Mouse (Mus musculus) lung, embryonic 15.5 days (tissue): ENCODE measurements around the gene Myadml2. TPM values are rescaled to one million over a fixed set of nuclear protein-coding genes. Genes with fewer than 3 reads are reported as not detected.
A peak's percentile ranks its signal among the peaks of the same experiment; 100 is the strongest.
"Not testable (repeated sequence)": the region's sequence is repeated elsewhere in the genome, so short reads cannot be mapped to it uniquely, and the experiment has no call there.

Source experiments
- ATAC-seq: fragments of 200-750 bp; cut with Nextera tagmentation; 2 replicates; pipeline ENCODE4 v1.8.0; 2017; ENCODE audit warnings: moderate number of reproducible peaks, borderline replicate concordance; ENCODE audit not compliant: low FRiP score, low TSS enrichment; ENCODE audit errors: extremely low read depth
- H3K27ac ChIP-seq: fragments of 300-500 bp; sonication (generic); 2 replicates; pipeline ENCODE4 v1.5.1; 2015; ENCODE audit warnings: moderate library complexity, mild to moderate bottlenecking, inconsistent platforms
- H3K27me3 ChIP-seq: fragments of 300-500 bp; sonication (generic); 2 replicates; pipeline ENCODE4 v1.6.1; 2015; ENCODE audit warnings: inconsistent platforms
- H3K36me3 ChIP-seq: fragments of 300-500 bp; sonication (generic); 2 replicates; pipeline ENCODE4 v1.6.1; 2015; ENCODE audit warnings: inconsistent platforms
- H3K4me1 ChIP-seq: fragments of 300-500 bp; sonication (generic); 2 replicates; pipeline ENCODE4 v1.6.1; 2015; ENCODE audit warnings: inconsistent platforms
- H3K4me2 ChIP-seq: fragments of 300-500 bp; sonication (generic); 2 replicates; pipeline ENCODE4 v1.6.1; 2015; ENCODE audit warnings: inconsistent platforms, mild to moderate bottlenecking, moderate library complexity
- H3K4me3 ChIP-seq: fragments of 300-500 bp; sonication (generic); 2 replicates; pipeline ENCODE4 v1.5.1; 2015; ENCODE audit warnings: mild to moderate bottlenecking, inconsistent platforms
- H3K9ac ChIP-seq: fragments of 300-500 bp; sonication (generic); 2 replicates; pipeline ENCODE4 v1.6.1; 2015; ENCODE audit warnings: inconsistent platforms
- H3K9me3 ChIP-seq: fragments of 300-500 bp; sonication (generic); 2 replicates; pipeline ENCODE4 v1.6.1; 2016; ENCODE audit warnings: inconsistent platforms
- WGBS: fragments of 180-500 bp; shearing (Covaris S2); methylation state at CpG from one replicate; pipeline ENCODE4 v1.1.7; 2015; 5-methylcytosine and 5-hydroxymethylcytosine counted together
- polyA plus RNA-seq: library from polyadenylated mRNA; unstranded; fragments of >200 nt; fragmentation: Nextera tagmentation; extraction: Ambion mirVana; gene quantifications from 2 replicates; pipeline ENCODE4 v1.2.1, GENCODE M21; 2015

Myadml2 gene
- polyA plus RNA-seq, 1 experiment from 2014 or later: 1.3 TPM

DNA sequence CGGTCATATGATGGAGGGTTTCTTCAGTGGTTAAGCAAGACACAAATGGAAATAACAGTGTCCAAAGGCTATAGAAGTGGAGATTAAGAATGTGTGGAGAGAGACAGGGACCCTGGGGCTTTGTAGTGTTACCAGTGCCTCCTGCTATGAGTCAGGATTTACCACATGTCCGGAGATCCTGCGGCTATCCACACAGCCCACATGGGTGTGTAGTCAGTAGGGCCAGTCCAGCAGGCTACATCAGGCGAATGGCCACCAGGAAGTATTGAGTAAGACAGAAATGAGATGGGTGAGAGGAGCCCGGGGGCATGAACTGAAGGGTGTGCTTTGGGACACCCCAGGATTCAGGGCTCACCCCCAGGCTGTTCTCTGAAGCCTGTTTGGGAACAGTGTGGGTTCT is 34.7 kb upstream of the Myadml2 start:
- no peak for ATAC-seq
- H3K9ac ChIP-seq: no peak overlapping the region
- H3K36me3 ChIP-seq: peaks cover 44% of the 10 kb centered on the region
- H3K27me3 ChIP-seq: no peaks in the 10 kb centered on the region
- no peak overlapping the region for H3K4me3 ChIP-seq
- H3K9me3 ChIP-seq: no peaks in the 10 kb centered on the region
- WGBS: 99% methylated on average over 5 of the region's 5 CpGs
- H3K4me2 ChIP-seq: no peak overlapping the region
- H3K27ac ChIP-seq: no peak overlapping the region
- peaks cover 27% of the 10 kb centered on the region for H3K4me1 ChIP-seq

DNA sequence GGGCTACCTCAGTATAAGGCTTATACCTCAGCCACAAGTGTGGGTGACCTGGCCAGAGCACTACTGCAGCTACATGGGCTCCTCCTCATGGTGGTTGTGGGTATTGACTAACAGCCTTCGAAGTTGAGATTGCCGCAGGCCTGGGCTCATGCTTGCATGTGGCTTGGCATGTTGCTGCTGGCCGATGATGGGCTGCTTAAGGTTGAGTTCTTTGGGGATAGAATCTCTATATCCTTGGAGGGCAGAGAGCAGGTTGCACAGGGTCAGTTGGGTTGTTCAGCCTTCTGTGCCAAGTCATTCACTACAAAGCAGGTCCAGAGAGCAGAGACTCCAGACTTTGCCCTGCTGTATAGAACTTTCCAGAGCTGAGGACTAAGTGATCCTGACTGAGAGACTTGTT is 32.0 kb upstream of the Myadml2 start:
- no peaks in the 10 kb centered on the region for H3K27me3 ChIP-seq
- ATAC-seq: no peak
- peaks cover 47% of the 10 kb centered on the region for H3K36me3 ChIP-seq
- H3K4me3 ChIP-seq: no peak overlapping the region
- no peak overlapping the region for H3K27ac ChIP-seq
- peaks cover 4% of the 10 kb centered on the region for H3K4me1 ChIP-seq
- H3K9me3 ChIP-seq: no peaks in the 10 kb centered on the region
- H3K4me2 ChIP-seq: no peak overlapping the region
- whole genome bisulfite sequencing: 73% methylated on average over 3 of the region's 3 CpGs
- H3K9ac ChIP-seq: no peak overlapping the region

DNA sequence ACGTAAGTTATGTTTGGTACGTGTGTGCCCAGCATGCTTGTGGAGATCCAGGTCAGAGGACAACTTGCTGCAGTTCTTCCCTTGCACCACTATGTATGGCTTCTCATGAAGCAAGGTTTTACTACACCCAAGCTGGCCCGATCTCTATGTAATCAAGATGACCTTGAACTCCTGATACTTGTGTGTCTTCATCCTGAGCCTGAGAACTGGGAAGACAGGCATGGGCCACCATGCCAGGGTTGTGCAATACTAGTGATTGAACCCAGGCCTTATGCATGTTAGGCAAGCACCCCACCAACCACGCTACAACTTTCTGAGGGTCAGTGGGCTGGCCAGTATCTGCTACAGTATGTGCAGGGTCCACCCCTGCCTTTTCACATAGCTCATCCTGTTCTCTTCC is 29.0 kb upstream of the Myadml2 start:
- no peaks in the 10 kb centered on the region for H3K27me3 ChIP-seq
- ATAC-seq: no peak
- H3K4me1 ChIP-seq: peaks cover 7% of the 10 kb centered on the region
- H3K36me3 ChIP-seq: peaks cover 42% of the 10 kb centered on the region
- H3K9ac ChIP-seq: no peak overlapping the region
- WGBS: 91% methylated on average over 4 of the region's 4 CpGs
- H3K4me3 ChIP-seq: no peak overlapping the region
- no peak overlapping the region for H3K27ac ChIP-seq
- H3K4me2 ChIP-seq: no peak overlapping the region
- no peaks in the 10 kb centered on the region for H3K9me3 ChIP-seq

DNA sequence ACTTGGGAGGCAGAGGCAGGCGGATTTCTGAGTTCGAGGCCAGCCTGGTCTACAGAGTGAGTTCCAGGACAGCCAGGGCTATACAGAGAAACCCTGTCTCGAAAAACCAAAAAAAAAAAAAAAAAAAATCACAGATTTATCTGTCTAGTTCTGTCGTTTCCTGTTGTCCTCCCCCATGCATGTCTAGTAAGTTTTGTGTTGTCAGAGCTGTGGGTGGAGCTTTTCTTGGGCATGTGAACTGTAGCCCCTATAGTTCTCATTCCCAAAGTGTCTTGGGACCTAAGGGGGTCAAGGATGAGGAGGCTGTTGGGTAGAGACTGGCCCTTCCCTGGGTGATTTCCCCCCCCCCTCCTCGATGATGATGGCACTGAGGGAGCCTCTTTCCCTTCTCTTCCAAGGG is 27.9 kb upstream of the Myadml2 start:
- H3K9ac ChIP-seq: not testable (repeated sequence)

DNA sequence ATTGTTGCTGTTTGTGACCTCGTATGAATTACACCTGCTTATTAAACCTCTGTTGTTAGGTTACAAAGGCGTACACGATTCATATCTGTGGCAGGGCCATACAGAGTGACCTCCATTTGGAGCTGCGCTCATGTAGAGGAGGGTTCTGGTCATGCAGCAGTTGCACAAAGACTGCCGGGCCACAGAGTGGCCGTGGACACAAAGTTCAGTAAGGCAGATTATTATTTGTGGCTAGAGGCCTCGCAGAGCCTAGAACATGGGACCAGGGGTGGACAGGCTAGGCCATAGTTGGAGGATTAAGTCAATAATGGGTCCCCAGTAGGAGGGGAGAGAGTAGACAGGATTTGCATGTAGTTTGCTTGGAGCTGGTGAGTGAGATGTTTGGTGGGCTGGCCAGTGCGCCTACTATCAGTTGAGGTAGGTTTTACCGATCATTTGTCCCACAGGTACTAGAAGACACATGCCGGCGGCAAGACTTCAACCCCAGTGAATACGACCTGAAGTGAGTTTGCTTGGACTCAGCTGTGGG is 25.7 kb upstream of the Myadml2 start:
- H3K4me1 ChIP-seq: peaks cover 7% of the 10 kb centered on the region
- no peaks in the 10 kb centered on the region for H3K27me3 ChIP-seq
- peak; percentile 12; the same call in 1 of the 2 replicates for ATAC-seq
- H3K4me3 ChIP-seq: peak overlapping the region; percentile 62
- WGBS: 33% methylated on average over 12 of the region's 12 CpGs
- H3K4me2 ChIP-seq: peak overlapping the region; percentile 83
- H3K9me3 ChIP-seq: no peaks in the 10 kb centered on the region
- H3K27ac ChIP-seq: peak overlapping the region; percentile 86
- peak overlapping the region; percentile 64 for H3K9ac ChIP-seq
- peaks cover 17% of the 10 kb centered on the region for H3K36me3 ChIP-seq

More for the DNA sequence above, 27.9 kb upstream of the Myadml2 start:
- peaks cover 35% of the 10 kb centered on the region for H3K36me3 ChIP-seq
- not testable (repeated sequence) for H3K9me3 ChIP-seq, H3K4me3 ChIP-seq, H3K4me2 ChIP-seq, H3K27ac ChIP-seq, H3K4me1 ChIP-seq, H3K27me3 ChIP-seq, ATAC-seq
- WGBS: 86% methylated on average over 4 of the region's 5 CpGs

DNA sequence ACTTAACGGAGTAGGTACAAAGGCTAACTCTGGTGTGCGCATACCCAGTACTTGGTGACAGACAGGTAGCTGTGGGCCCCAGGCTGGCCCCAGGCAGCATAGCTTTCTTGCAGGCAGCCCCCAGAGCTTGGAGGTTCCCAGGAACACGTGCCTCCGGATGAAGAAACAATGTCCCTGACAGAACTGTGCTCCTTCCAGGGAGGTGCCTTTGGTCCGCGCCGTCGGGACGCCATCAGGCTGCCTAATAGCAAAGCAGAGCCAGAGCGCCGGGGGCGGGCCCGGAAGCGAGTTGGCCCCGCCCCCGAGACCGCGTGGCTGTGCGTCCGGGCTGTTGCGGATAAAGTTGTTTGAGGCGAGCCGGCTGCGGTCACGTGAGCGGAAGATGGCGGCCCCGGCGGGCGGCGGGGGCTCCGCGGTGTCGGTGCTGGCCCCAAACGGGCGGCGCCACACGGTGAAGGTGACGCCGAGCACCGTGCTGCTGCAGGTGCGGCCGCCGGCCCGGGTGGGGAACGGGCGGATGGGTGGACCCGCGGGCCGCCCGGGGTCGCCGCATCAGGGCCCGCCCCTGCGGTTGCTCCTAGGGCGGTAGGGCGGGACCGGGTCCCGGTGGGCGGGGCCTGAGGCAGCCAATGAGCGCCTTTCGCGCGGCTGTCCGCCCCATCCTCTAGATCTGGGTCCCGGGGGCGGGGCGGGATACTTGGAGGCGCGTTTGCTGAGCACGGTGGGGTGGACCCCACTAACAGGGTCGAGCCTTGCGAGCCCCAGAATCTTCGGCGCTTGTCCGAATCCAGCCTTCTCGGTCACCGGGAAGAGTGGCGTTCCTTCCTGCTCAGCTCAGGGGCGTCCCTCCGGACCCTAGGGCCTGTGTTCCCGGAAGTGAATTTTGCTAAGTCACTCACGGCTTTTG is 25.0 kb upstream of the Myadml2 start, which contains the start of gene Aspscr1:
Gene Aspscr1, plus strand, starts transcription at position 287 of the 907 bp plus-strand sequence.
- no peaks in the 10 kb centered on the region for H3K9me3 ChIP-seq
- H3K9ac ChIP-seq: peak within 1 kb of the TSS; percentile 64
- H3K36me3 ChIP-seq: peaks cover 10% of the 10 kb centered on the region
- under 1% methylated on average over 83 of the region's 83 CpGs for WGBS
- H3K4me3 ChIP-seq: peak within 1 kb of the TSS; percentile 62
- no peaks in the 10 kb centered on the region for H3K27me3 ChIP-seq
- peak within 1 kb of the TSS; percentile 83 for H3K4me2 ChIP-seq
- peak; percentile 97 for ATAC-seq
- H3K4me1 ChIP-seq: peaks cover 7% of the 10 kb centered on the region
- peak within 1 kb of the TSS; percentile 86 for H3K27ac ChIP-seq

DNA sequence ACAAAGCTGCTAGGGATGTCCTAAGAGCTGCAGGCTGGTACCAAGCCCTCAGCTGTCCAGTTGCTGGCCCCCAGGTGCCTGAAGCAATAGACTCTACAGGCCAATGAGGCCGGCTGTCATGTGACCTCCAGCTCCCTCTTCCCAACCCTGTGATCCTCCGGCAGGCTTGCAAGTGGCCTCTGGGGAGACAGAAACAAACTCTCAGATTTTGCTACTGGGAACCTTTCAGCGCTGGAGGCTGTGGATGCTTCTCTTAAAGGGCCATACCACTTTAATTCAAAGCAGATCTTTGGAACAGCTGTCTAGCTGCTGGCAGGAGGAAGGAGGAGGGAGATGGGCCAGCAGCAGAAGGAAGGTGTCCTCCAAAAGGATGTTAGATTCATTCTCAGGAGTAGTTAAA is 18.7 kb upstream of the Myadml2 start:
- H3K27me3 ChIP-seq: peaks cover 35% of the 10 kb centered on the region
- H3K27ac ChIP-seq: no peak overlapping the region
- H3K4me3 ChIP-seq: no peak overlapping the region
- no peaks in the 10 kb centered on the region for H3K36me3 ChIP-seq
- H3K4me2 ChIP-seq: no peak overlapping the region
- peaks cover 10% of the 10 kb centered on the region; the same call in 1 of the 2 replicates for H3K4me1 ChIP-seq
- ATAC-seq: no peak
- 3% methylated on average over 3 of the region's 3 CpGs for WGBS
- no peak overlapping the region for H3K9ac ChIP-seq
- H3K9me3 ChIP-seq: no peaks in the 10 kb centered on the region

DNA sequence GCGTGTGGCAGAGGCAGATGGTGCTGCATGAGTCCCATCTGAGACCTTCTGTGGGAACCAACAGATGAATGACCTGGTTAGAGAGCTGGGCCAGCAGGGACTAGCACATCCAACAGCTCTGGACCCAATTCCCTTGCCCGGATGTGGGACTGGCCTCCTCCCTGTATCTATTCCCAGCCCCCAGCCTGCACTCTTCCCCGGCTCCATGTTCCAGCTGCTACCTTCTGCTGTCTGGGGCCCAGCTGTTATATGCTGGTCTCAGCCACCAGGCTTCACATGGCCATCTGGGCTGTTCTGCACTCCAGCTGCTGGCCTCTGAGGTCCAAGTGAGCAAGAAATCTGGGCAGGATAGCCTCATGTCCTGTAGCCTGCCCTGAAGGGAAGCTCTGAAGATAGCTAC is 17.4 kb upstream of the Myadml2 start:
- peak; percentile 68; the same call in 1 of the 2 replicates for ATAC-seq
- Histone ChIP-seq H3K4me1 (peaks cover 18% of the 10 kb centered on the region), H3K4me2 (no peak overlapping the region), H3K36me3 (no peaks in the 10 kb centered on the region), H3K4me3 (no peak overlapping the region), H3K27ac (no peak overlapping the region), H3K9ac (no peak overlapping the region), H3K27me3 (peaks cover 47% of the 10 kb centered on the region), H3K9me3 (no peaks in the 10 kb centered on the region)
- WGBS: 50% methylated on average over 3 of the region's 3 CpGs

DNA sequence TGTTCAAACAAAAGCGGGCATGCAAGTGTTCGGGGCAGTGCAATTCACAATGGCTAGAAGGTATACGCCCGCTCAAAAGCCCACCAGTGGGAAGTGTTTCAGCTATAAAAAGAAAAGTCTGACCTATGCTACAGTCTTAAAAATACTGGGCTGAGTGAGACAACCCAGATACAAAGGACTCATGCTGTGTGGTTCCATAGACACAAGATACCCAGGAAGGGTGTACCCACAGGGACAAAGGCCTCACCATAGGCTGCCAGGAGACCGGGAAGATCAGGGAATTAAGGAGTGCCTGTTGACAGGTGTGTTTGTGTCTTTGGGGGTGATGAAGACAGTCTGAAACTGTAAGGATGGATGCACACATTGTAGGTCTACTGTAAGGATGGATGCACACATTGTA is 15.8 kb upstream of the Myadml2 start:
- no peaks in the 10 kb centered on the region for H3K36me3 ChIP-seq
- H3K4me2 ChIP-seq: no peak overlapping the region
- no peak overlapping the region for H3K27ac ChIP-seq
- H3K9ac ChIP-seq: no peak overlapping the region
- peaks cover 64% of the 10 kb centered on the region for H3K27me3 ChIP-seq
- no peak for ATAC-seq
- 79% methylated on average over 5 of the region's 5 CpGs for WGBS
- H3K4me3 ChIP-seq: no peak overlapping the region
- H3K4me1 ChIP-seq: peaks cover 27% of the 10 kb centered on the region
- H3K9me3 ChIP-seq: no peaks in the 10 kb centered on the region

DNA sequence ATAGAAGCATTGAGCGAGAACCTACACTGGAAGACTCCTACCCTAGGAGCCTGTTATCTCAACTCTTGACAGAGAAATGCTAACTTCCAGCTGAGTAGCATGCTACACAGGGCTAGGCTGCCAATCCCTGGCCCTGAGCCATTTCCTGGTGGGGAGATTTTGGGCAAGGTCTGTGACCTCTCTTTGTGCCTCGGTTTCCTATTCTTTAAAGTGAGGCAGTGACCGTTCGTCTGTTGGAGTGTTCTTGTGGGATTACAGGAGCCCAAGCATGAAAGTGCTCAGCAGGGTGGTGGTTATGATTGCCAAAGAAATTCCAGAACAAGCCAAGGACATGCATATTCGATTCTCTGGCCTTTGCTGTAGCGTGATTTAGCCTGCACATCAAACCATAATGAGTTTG is 14.8 kb upstream of the Myadml2 start:
- peaks cover 27% of the 10 kb centered on the region for H3K4me1 ChIP-seq
- no peaks in the 10 kb centered on the region for H3K36me3 ChIP-seq
- no peak overlapping the region for H3K4me2 ChIP-seq
- no peak for ATAC-seq
- H3K27me3 ChIP-seq: peaks cover 73% of the 10 kb centered on the region
- H3K9ac ChIP-seq: no peak overlapping the region
- no peak overlapping the region for H3K4me3 ChIP-seq
- WGBS: 53% methylated on average over 6 of the region's 6 CpGs
- no peak overlapping the region for H3K27ac ChIP-seq
- H3K9me3 ChIP-seq: no peaks in the 10 kb centered on the region

DNA sequence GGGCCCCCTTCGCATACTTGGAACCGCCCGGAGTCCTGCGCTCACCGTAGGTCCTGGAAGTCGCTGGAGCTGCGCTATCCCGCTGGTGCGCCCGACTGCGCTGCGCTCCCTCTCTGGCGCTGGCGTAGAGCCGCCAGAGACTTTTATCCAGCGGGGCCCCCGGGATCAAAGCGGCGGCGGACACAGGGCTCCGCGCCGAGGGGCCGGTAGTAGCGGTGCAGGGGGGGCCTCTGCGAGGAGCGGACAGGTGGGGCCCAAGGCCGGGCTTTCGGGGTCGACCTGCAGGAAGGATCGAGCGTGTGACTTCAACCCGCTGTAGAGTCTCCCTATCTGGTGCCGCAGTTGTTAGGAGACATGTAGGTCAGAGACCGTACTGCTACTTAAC is 13.1 kb upstream of the Myadml2 start, which contains the start of gene Notum:
Gene Notum, minus strand, starts transcription at position 100 of the 385 bp plus-strand sequence.
- peak within 1 kb of the TSS; percentile 74 for H3K4me2 ChIP-seq
- H3K9ac ChIP-seq: peak within 1 kb of the TSS; percentile 38
- H3K27ac ChIP-seq: no peak within 1 kb of the TSS
- peaks cover 21% of the 10 kb centered on the region for H3K4me1 ChIP-seq
- no peaks in the 10 kb centered on the region for H3K9me3 ChIP-seq
- ATAC-seq: 0 out of 2 replicates have a peak, but pooled peaks have one; percentile 3
- peak within 1 kb of the TSS; percentile 48 for H3K4me3 ChIP-seq
- H3K27me3 ChIP-seq: peaks cover 90% of the 10 kb centered on the region
- no peaks in the 10 kb centered on the region for H3K36me3 ChIP-seq
- under 1% methylated on average over 35 of the region's 35 CpGs for WGBS
